Mouse (Mus musculus): ENCODE results near the gene Gm8271.
"Not testable (repeated sequence)": the region's sequence is repeated elsewhere in the genome, so short reads cannot be mapped to it uniquely, and the experiment has no call there.

Gene Gm8271

GRCm38 (mm10) chr14:5185493-5185892, at the start of gene Gm8271:
TSS of gene Gm8271 (plus strand) at chr14:5185793.
- in situ Hi-C loops (cut with MboI), result not testable (repeated sequence)

- in situ Hi-C loops (cut with MboI), result not testable (repeated sequence)
Measured at GRCm38 (mm10) chr14:5164235-5164634, 21.4 kb upstream of the Gm8271 start, which contains the start of gene Gm3317. TSS of gene Gm3317 (plus strand) at chr14:5164535.

Data from mature B cell (primary cell).